Mouse (Mus musculus): Measurements from ENCODE around the gene Esrrg. TPM values are rescaled to one million over a fixed set of nuclear protein-coding genes. Genes with fewer than 3 reads are reported as not detected.

Gene Esrrg
- polyA plus RNA-seq, 1 experiment from 2014 or later: 0.33 TPM

- no peak for DNase-seq (ENCODE audit: low spot score)
Observed at GRCm38 (mm10) chr1:187767355-187767754, 158.8 kb downstream of the Esrrg start.

- no peak for DNase-seq (ENCODE audit: low spot score)
Observed at GRCm38 (mm10) chr1:187770234-187770633, 161.6 kb downstream of the Esrrg start.

DNA sequence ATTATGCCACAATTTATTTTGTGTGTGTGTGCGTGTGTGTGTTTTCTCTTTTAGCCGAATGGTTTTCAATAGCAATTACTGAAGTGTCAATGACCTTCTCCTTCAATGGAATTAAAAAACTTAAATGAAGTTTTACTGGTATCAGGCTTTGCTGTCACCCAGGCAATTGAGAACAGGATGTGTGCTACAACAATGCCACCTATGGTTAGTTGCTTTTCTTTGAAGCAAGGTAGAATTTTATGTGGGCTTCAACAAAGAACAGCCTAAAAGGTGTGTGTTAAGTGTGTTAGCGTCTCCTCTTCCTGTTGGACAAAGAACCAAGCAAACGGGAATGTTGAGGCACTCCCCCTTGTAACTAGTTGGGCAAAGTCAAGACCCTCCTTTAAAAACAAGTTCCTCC is 162.5 kb downstream of the Esrrg start:
- DNase-seq (ENCODE audit: low spot score): no peak

- DNase-seq (ENCODE audit: low spot score): no peak
Observed at GRCm38 (mm10) chr1:187779589-187780178, 171.1 kb downstream of the Esrrg start.

GRCm38 (mm10) chr1:187785226-187785625 is 176.6 kb downstream of the Esrrg start:
- no peak for DNase-seq (ENCODE audit: low spot score)

GRCm38 (mm10) chr1:187787055-187788016 is 178.7 kb downstream of the Esrrg start:
- no peak for DNase-seq (ENCODE audit: low spot score)

DNA sequence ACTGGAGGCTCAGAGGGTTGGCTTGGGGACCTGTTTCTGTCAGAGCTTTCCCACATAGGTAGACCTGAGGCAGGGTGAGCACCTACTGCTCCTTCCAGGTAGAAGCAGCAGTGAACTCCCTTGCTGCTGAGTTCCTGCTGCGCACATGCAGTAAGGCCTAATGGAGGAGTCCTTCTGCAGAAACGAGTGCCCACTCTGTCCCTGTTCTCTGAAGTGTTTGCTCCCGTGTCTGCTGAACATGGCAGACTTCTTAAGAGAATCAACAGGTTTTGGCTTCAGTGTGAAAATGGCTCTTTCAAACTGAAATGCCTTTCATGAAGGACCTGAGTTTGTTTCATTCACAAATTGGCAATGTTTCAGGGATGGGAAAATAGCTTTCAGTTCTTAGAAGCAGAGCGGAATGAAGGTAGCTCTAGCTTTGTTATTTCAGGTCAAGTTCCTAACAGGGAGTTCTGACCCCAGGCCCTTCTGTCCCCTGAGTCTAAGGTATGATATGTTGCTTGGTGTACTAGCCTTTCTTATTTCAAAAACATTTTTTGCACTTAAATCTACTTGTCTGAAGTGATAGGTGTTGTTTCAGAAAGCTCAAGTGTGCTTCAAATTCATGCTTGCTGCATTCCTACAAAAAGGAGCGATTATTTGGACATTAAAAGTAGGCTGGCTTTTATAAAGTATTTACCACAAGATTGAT is 185.8 kb downstream of the Esrrg start:
- DNase-seq (ENCODE audit: low spot score): no peak

GRCm38 (mm10) chr1:187795551-187795950 is 187.0 kb downstream of the Esrrg start:
- no peak for DNase-seq (ENCODE audit: low spot score)

DNA sequence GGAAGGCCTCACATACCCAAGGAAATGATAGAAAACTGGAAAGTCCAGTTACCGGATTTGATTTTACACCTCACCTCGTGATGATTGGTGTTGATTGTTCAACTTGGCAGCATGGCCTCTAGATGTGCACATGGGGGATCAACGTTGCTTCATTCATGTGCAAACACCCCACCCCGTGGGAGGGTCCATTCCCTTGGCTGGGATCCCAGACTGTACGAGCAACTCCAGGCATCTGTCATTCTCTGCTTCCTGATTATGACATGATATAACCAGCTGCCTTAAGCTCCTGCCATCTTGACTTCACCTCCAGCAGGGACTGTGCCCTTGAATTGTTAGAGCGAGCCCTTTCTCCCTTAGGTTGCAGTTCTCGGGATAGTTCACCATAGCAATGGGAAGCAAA is 190.7 kb downstream of the Esrrg start:
- no peak for DNase-seq (ENCODE audit: low spot score)

DNA sequence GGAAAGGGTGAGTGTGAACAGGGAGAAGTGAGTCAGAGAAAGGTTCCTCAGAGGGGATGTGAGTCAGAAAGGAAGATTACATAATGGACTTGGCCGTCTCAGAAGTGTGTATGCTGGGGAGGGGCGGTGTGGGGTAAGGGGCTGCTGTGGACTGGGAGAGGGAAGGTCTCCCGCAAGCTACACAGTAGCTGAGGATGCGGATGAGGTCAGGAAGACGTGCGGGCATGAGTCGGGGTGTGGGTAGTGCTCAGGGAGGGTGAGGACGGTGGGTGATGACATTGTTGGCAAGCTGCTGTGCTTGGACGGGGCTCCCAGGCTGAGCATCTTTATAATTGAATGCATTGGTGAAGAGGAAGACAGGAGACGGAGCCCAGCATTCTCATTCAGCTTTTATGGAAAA is 192.2 kb downstream of the Esrrg start:
- no peak for DNase-seq (ENCODE audit: low spot score)

GRCm38 (mm10) chr1:187803566-187803965 is 195.0 kb downstream of the Esrrg start:
- DNase-seq (ENCODE audit: low spot score): no peak

DNA sequence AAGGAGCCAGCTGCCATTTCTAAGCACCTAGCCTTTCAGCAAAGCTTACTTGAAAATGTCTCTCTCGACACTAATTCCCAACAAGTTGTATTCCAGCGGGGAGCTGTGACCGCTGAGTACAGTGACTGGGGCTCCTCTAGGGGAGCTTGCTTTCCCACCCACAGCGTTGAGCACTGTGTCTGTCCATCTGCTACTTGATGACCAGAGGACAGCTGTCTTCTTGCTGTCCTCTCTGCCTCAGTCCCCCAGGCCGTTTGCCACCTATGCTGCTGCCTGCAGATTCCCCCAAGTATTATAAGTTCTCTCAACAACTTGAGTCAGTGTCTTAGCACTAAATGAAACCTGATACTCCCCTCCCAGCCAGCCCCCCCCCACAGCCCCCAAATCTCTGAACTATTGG is 195.4 kb downstream of the Esrrg start:
- DNase-seq (ENCODE audit: low spot score): no peak

DNA sequence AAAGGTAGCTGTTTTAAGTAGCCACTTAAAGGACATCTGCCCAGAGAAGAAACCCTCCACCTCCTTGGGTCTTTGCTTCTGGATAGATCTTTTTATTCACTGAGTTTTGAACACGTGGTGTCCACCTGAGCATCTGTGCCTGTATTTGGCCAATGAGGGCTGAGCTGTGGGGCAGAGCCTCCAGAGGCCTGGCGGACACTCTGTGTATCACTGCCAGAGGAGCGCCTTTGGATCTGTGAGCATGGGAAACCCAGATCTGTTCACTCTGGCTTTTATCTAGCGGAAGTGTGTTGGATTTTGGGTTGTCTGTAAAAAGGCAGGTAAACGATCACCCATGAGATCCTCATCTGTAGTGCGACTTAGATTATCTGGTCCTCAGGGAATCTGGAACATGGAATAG is 196.4 kb downstream of the Esrrg start:
- no peak for DNase-seq (ENCODE audit: low spot score)

GRCm38 (mm10) chr1:187807477-187808390 is 199.1 kb downstream of the Esrrg start:
- no peak for DNase-seq (ENCODE audit: low spot score)

GRCm38 (mm10) chr1:187808391-187808922 is 199.9 kb downstream of the Esrrg start:
- no peak for DNase-seq (ENCODE audit: low spot score)

- no peak for DNase-seq (ENCODE audit: low spot score)
Observed at GRCm38 (mm10) chr1:187809546-187809945, 201.0 kb downstream of the Esrrg start.

DNA sequence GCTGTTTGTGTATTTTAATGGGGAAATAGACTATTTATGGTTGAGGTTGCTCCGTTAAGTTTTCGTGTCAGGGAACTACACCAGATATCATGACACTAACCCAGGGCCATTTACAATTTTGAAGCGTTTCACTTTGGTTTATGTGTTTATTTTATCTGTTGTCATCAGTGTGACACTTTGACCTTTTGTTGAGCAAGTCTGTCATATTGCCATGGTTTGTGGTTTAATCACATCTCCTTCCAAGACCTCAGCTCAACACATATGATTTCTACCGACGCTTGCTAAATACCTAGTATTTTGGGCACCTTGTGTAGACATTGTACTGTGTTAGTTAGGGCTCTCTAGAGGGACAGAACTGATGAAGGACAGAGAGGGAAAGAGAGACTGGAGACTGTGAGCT is 210.8 kb downstream of the Esrrg start:
- no peak for DNase-seq (ENCODE audit: low spot score)

DNA sequence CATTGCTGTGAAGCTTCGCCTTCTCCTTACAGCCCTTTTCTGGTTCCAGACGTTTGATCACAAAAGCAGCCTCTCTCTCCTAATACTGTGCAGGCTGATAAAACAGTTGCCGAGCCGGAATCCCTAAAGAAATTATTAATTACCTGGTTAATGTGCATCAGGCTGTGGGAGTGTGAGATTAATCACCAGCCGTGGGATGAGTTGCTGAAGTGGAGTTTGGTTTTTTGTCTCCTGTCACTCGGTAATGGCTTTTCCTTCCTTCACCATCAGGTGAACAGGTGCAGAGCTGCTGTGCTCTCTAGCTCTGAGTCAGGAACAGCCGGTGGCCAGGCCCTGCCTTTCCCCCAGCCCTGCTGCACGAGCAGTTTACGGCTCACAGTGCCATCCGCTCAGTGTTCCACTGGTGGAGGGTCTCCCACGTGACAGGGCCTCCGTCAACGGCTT is 212.8 kb downstream of the Esrrg start:
- no peak for DNase-seq (ENCODE audit: low spot score)

DNA sequence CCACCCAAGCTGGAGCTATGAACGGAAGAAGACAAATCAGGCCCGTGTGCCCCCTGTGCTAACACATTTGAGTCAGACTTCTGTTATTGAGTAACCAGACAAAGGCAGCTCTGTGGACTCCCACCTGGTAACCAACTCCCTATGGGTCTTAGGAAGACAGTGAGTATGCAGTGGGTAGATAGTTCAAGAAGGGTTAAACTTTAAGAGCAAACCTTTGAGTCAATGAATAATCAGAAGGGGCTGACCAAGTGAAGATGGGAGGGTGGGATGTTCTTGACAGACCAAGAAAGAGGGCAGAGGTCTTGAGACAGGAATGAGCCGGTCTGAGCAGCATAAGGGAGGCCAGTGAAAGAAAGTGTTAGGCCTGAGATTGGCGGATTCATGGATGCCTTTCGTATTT is 214.8 kb downstream of the Esrrg start:
- DNase-seq (ENCODE audit: low spot score): no peak

GRCm38 (mm10) chr1:187825421-187826097 is 217.0 kb downstream of the Esrrg start:
- DNase-seq (ENCODE audit: low spot score): no peak
